Mouse (Mus musculus) heart, embryonic 14.5 days (tissue): ENCODE measurements around the gene Esrrg. TPM values are rescaled to one million over a fixed set of nuclear protein-coding genes. Genes with fewer than 3 reads are reported as not detected.

ENCODE experiments used
- ATAC-seq: fragments of 200-750 bp; cut with Nextera tagmentation; 2 replicates; pipeline ENCODE4 v1.8.0; 2017; ENCODE audit warnings: low read depth, moderate TSS enrichment; ENCODE audit not compliant: insufficient number of reproducible peaks, insufficient read depth, low FRiP score
- H3K27ac ChIP-seq, 2 experiments: fragments of 200-500 bp in 1 of 2; fragments of 300-500 bp in 1 of 2; sonication (generic) in 1 of 2; replicated peaks in 1 of 2; 2 replicates each; pipeline ENCODE4 v1.5.1; 2012 to 2014; ENCODE audit warnings: low read depth in 2 of 2, low read length in 2 of 2, control low read depth in 1 of 2, mild to moderate bottlenecking in 1 of 2, mixed read lengths in 1 of 2; ENCODE audit not compliant: control insufficient read depth in 1 of 2, insufficient read depth in 1 of 2
- H3K27me3 ChIP-seq: fragments of 300-500 bp; sonication (generic); 2 replicates; pipeline ENCODE4 v1.6.1; 2014; ENCODE audit warnings: mild to moderate bottlenecking, low read length, control low read depth; ENCODE audit not compliant: control insufficient read depth, insufficient read depth
- H3K36me3 ChIP-seq: fragments of 300-500 bp; sonication (generic); 2 replicates; pipeline ENCODE4 v1.6.1; 2014; ENCODE audit warnings: mild to moderate bottlenecking, control low read depth, low read length, mixed read lengths; ENCODE audit not compliant: control insufficient read depth, insufficient read depth
- H3K4me1 ChIP-seq, 2 experiments: fragments of 200-500 bp in 1 of 2; fragments of 300-500 bp in 1 of 2; sonication (generic) in 1 of 2; 2 replicates each; pipeline ENCODE4 v1.6.1; 2012 to 2014; ENCODE audit warnings: low read length in 2 of 2, control low read depth in 1 of 2, mixed read lengths in 1 of 2; ENCODE audit not compliant: control insufficient read depth in 2 of 2, insufficient read depth in 2 of 2
- H3K4me2 ChIP-seq: fragments of 300-500 bp; sonication (generic); 2 replicates; pipeline ENCODE4 v1.6.1; 2014; ENCODE audit warnings: mild to moderate bottlenecking, low read length
- H3K4me3 ChIP-seq, 2 experiments: fragments of 200-500 bp in 1 of 2; fragments of 300-500 bp in 1 of 2; sonication (generic) in 1 of 2; 2 replicates each; pipeline ENCODE4 v1.5.1; 2012 to 2014; ENCODE audit warnings: low read length in 2 of 2, mild to moderate bottlenecking in 2 of 2, control low read depth in 1 of 2, low read depth in 1 of 2, moderate library complexity in 1 of 2; ENCODE audit not compliant: control insufficient read depth in 1 of 2, insufficient read depth in 1 of 2
- H3K9ac ChIP-seq: fragments of 300-500 bp; sonication (generic); 2 replicates; pipeline ENCODE4 v1.6.1; 2014; ENCODE audit warnings: mild to moderate bottlenecking, low read length
- H3K9me3 ChIP-seq: fragments of 300-500 bp; sonication (generic); 2 replicates; pipeline ENCODE4 v1.6.1; 2016; ENCODE audit warnings: low read length, control low read depth; ENCODE audit not compliant: control insufficient read depth
- WGBS: fragments of 180-500 bp; shearing (Covaris S2); extraction: QIAGEN DNeasy Blood & Tissue Kit; methylation state at CpG from one replicate; pipeline ENCODE4 v1.1.7; 2014; 5-methylcytosine and 5-hydroxymethylcytosine counted together
- polyA plus RNA-seq: library from polyadenylated mRNA; unstranded; fragments of >200 nt; fragmentation: Nextera tagmentation; extraction: Ambion mirVana; gene quantifications from 2 replicates; pipeline ENCODE4 v1.2.1, GENCODE M21; 2014

Gene Esrrg
- polyA plus RNA-seq, 1 experiment from 2014 or later = 31.2 TPM

DNA sequence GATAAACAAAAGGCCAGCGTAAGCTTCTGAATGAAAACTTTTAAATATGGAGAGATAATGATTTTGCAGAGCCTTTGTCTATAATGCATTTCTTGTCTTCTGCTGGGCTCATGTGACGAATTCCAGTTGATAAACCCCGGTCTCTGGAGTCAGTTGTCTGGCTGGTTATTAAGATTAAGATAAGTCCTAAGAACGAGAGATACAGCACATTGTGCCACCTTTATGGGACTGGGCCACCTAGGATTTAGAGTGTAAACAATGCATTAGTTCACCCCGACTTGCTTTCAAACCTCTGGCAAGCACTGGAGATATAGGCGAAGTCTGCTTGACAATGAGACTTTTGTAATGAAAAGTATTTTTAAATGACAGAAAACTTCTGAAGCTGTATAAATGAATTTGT lies 264.2 kb downstream of the Esrrg start:
- Histone ChIP-seq H3K4me3 (no peak overlapping the region), H3K9me3 (no peaks in the 10 kb centered on the region), H3K4me2 (no peak overlapping the region), H3K9ac (no peak overlapping the region), H3K36me3 (no peaks in the 10 kb centered on the region), H3K4me1 (peaks cover 18 to 31% of the 10 kb centered on the region in 2 experiments), H3K27me3 (no peaks in the 10 kb centered on the region), H3K27ac (0 out of 4 replicates have a peak overlapping the region, but pooled peaks of 1 of the 2 experiments have one; percentile 39)
- no peak for ATAC-seq
- WGBS = 22% methylated on average over 6 of the region's 6 CpGs

DNA sequence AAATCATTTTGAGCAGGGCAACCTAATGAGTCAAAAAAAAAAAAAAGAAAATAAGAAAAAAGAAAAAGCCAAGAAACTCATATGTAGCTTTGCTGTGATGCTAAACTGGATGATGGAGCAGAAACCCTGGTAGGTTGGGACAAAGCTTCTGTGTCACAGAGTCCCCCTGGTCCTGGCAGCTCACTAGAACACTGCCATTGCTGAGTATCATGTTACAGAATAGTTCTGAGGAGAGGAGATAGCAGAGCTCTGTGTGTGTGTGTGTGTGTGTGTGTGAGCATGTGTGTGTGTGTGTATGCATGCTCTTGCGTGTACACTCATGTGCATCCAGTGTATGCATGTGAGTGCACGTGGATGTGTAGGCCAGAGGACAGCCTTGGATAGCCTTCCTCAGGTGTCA lies 265.2 kb downstream of the Esrrg start:
- no peak for ATAC-seq

GRCm38 (mm10) chr1:187887270-187887669 lies 278.7 kb downstream of the Esrrg start:
- H3K36me3 ChIP-seq = no peaks in the 10 kb centered on the region
- H3K4me1 ChIP-seq = peaks cover 4 to 12% of the 10 kb centered on the region in 2 experiments; a peak in 3 of 4 replicates
- WGBS = 77% methylated on average over 6 of the region's 6 CpGs
- no peaks in the 10 kb centered on the region for H3K27me3 ChIP-seq
- no peak overlapping the region for H3K9ac ChIP-seq
- H3K4me2 ChIP-seq = no peak overlapping the region
- no peak for ATAC-seq
- H3K4me3 ChIP-seq = no peak overlapping the region
- H3K9me3 ChIP-seq = no peaks in the 10 kb centered on the region
- no peak overlapping the region for H3K27ac ChIP-seq

More for the DNA sequence above, 265.2 kb downstream of the Esrrg start:
- Histone ChIP-seq H3K4me1 (peaks cover 19 to 39% of the 10 kb centered on the region in 2 experiments), H3K9me3 (no peaks in the 10 kb centered on the region), H3K27me3 (no peaks in the 10 kb centered on the region), H3K4me2 (no peak overlapping the region), H3K36me3 (no peaks in the 10 kb centered on the region), H3K9ac (no peak overlapping the region), H3K27ac (peak overlapping the region in 1 of 2 experiments; percentile 39; a peak in 3 of 4 replicates), H3K4me3 (no peak overlapping the region)
- 48% methylated on average over 2 of the region's 2 CpGs for WGBS

GRCm38 (mm10) chr1:187888142-187888541 lies 279.6 kb downstream of the Esrrg start:
- Histone ChIP-seq H3K9ac (no peak overlapping the region), H3K4me3 (no peak overlapping the region), H3K27me3 (no peaks in the 10 kb centered on the region), H3K36me3 (no peaks in the 10 kb centered on the region), H3K27ac (no peak overlapping the region; a peak in 1 of 4 replicates), H3K4me2 (no peak overlapping the region), H3K4me1 (peaks cover 4 to 12% of the 10 kb centered on the region in 2 experiments; a peak in 3 of 4 replicates), H3K9me3 (no peaks in the 10 kb centered on the region)
- WGBS = 46% methylated on average over 8 of the region's 8 CpGs
- no peak for ATAC-seq

DNA sequence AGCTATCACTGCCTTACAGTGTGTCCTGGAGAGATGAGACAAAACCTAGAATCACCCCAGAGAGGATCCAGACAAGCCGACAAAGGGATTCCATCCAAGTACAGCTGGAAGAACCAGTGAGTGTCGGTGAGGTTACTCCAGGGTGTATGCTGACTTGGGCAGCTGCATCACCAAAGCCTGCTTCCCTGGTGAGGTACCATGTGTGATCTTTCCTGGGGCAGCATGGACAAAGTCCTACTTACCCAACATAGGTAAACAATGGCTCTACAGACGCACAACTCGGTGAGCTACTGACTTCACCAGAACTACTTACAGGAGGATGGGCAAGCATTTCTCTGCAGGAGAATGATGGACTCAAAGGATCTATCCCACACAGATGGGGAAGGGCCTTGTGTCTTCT lies 280.5 kb downstream of the Esrrg start:
- Histone ChIP-seq H3K4me2 (no peak overlapping the region), H3K4me3 (no peak overlapping the region), H3K36me3 (no peaks in the 10 kb centered on the region), H3K9me3 (no peaks in the 10 kb centered on the region), H3K4me1 (peaks cover 4 to 12% of the 10 kb centered on the region in 2 experiments; a peak in 3 of 4 replicates), H3K27ac (no peak overlapping the region), H3K27me3 (no peaks in the 10 kb centered on the region), H3K9ac (no peak overlapping the region)
- WGBS = 93% methylated on average over 4 of the region's 4 CpGs
- no peak for ATAC-seq

- H3K4me1 ChIP-seq = peaks cover 4 to 14% of the 10 kb centered on the region in 2 experiments; a peak in 3 of 4 replicates
- H3K9ac ChIP-seq = no peak overlapping the region
- WGBS = 86% methylated on average over 9 of the region's 9 CpGs
- no peak overlapping the region for H3K4me3 ChIP-seq
- H3K27me3 ChIP-seq = no peaks in the 10 kb centered on the region
- no peak overlapping the region for H3K27ac ChIP-seq
- no peak for ATAC-seq
- no peaks in the 10 kb centered on the region for H3K36me3 ChIP-seq
- H3K4me2 ChIP-seq = no peak overlapping the region
- no peaks in the 10 kb centered on the region for H3K9me3 ChIP-seq
These were observed 282.7 kb downstream of the Esrrg start for GRCm38 (mm10) chr1:187891262-187891661.

GRCm38 (mm10) chr1:187895459-187895858 lies 286.9 kb downstream of the Esrrg start:
- H3K9ac ChIP-seq = no peak overlapping the region
- no peaks in the 10 kb centered on the region for H3K36me3 ChIP-seq
- no peaks in the 10 kb centered on the region for H3K27me3 ChIP-seq
- no peak overlapping the region for H3K27ac ChIP-seq
- H3K4me1 ChIP-seq = peaks cover 6 to 13% of the 10 kb centered on the region in 2 experiments
- H3K4me3 ChIP-seq = no peak overlapping the region
- no peak overlapping the region for H3K4me2 ChIP-seq
- no peaks in the 10 kb centered on the region for H3K9me3 ChIP-seq
- ATAC-seq = no peak
- 32% methylated on average over 1 of the region's 1 CpGs for WGBS

DNA sequence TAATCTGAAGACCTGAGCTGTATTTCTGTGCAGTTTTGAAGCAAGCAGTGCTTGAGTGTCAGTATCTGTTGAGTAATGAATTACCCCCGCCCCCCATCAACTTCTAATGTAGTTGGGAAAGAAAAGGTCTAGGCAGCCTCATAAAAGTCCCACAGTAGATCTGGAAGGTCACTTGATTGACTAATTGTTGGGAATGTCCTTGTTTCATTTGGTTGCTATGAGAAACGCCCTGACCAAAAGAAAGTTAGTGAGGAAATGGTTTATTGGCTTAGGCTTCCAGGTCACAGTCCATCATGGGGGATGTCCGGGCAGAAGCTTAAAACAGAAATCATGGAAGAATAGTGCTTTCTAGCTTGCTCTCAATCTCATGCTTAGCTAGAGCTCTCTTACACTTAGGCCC lies 287.7 kb downstream of the Esrrg start:
- Histone ChIP-seq H3K4me2 (no peak overlapping the region), H3K4me3 (no peak overlapping the region), H3K9me3 (no peaks in the 10 kb centered on the region), H3K36me3 (no peaks in the 10 kb centered on the region), H3K27ac (no peak overlapping the region), H3K4me1 (peaks cover 8 to 14% of the 10 kb centered on the region in 2 experiments), H3K9ac (no peak overlapping the region), H3K27me3 (no peaks in the 10 kb centered on the region)
- no peak for ATAC-seq
- WGBS = 96% methylated on average over 3 of the region's 3 CpGs
